Mouse (Mus musculus) G1E (cell line): ENCODE measurements around the gene Rftn1.

Experiments
- CTCF ChIP-seq: IDR thresholded peaks from 2 replicates; pipeline ENCODE4 v1.5.1; 2012; ENCODE audit warnings: low read depth, low read length, inconsistent platforms, mixed read lengths
- GATA1 ChIP-seq: IDR thresholded peaks from 2 replicates; pipeline ENCODE4 v1.6.1; 2012; ENCODE audit warnings: borderline replicate concordance, low read length, inconsistent platforms, mixed read lengths
- GATA2 ChIP-seq: IDR thresholded peaks from 2 replicates; pipeline ENCODE4 v1.6.1; 2012; ENCODE audit warnings: low read depth, low read length, inconsistent platforms, borderline replicate concordance
- POLR2AphosphoS5 ChIP-seq: IDR thresholded peaks from 2 replicates; pipeline ENCODE4 v1.6.1; 2012; ENCODE audit warnings: low read depth, low read length, inconsistent platforms; ENCODE audit not compliant: insufficient replicate concordance
- TAL1 ChIP-seq: conservative IDR thresholded peaks from 2 replicates; pipeline ENCODE4 v1.6.1; 2012; ENCODE audit warnings: low read depth, low read length, inconsistent platforms, mixed read lengths

DNA sequence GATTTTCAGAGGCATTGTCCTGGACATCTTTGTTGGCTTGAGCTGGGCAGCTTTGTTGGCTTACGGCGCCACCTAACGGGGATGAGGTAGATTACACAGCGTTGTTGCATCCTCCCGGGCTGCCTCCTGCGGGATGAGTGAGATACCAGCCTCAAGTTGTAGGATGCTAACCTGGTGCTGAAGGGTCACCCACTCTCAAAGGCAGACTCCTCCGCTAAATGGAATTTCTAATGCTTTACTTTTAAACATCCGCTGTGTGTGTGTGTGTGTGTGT, 46.9 kb upstream of the Rftn1 start:
- TF ChIP-seq CTCF (no peak), GATA1 (no peak), GATA2 (no peak), TAL1 (no peak), POLR2AphosphoS5 (no peak)
